Mouse (Mus musculus) layer of hippocampus, adult 2 months (tissue): ENCODE data around the gene Mcoln2. TPM values are rescaled to one million over a fixed set of nuclear protein-coding genes. Genes with fewer than 3 reads are reported as not detected.
A peak's percentile ranks its signal among the peaks of the same experiment; 100 is the strongest.

ENCODE experiments used
- DNase-seq, 2 experiments: peaks; one replicate each; pipeline ENCODE4 v3.0.0; 2022; ENCODE audit warnings: low spot score in 2 of 2
- H3K27ac ChIP-seq: fragments of 200-600 bp; 2 replicates; pipeline ENCODE4 v1.8.1; 2022
- H3K4me3 ChIP-seq: fragments of 200-600 bp; 2 replicates; pipeline ENCODE4 v1.8.1; 2022; ENCODE audit warnings: mild to moderate bottlenecking
- CTCF ChIP-seq: fragments of 200-600 bp; conservative IDR thresholded peaks from 2 replicates; pipeline ENCODE4 v1.8.1; 2022; ENCODE audit warnings: antibody characterized with exemption, mild to moderate bottlenecking, moderate library complexity
- long read RNA-seq, 2 experiments: library from polyadenylated mRNA; stranded (forward); transcript quantifications; one replicate each; pipeline ENCODE4 v2.0.0; 2021; ENCODE audit warnings: borderline mapping rate in 2 of 2
- total RNA-seq, 2 experiments: library from RNA; stranded (reverse); gene quantifications; 2 replicates each; pipeline ENCODE4 v1.2.3; 2021

The Mcoln2 gene
- total RNA-seq: not detected
- long read RNA-seq, experiment 1: 0 reads
- long read RNA-seq, experiment 2: 0 reads

DNA sequence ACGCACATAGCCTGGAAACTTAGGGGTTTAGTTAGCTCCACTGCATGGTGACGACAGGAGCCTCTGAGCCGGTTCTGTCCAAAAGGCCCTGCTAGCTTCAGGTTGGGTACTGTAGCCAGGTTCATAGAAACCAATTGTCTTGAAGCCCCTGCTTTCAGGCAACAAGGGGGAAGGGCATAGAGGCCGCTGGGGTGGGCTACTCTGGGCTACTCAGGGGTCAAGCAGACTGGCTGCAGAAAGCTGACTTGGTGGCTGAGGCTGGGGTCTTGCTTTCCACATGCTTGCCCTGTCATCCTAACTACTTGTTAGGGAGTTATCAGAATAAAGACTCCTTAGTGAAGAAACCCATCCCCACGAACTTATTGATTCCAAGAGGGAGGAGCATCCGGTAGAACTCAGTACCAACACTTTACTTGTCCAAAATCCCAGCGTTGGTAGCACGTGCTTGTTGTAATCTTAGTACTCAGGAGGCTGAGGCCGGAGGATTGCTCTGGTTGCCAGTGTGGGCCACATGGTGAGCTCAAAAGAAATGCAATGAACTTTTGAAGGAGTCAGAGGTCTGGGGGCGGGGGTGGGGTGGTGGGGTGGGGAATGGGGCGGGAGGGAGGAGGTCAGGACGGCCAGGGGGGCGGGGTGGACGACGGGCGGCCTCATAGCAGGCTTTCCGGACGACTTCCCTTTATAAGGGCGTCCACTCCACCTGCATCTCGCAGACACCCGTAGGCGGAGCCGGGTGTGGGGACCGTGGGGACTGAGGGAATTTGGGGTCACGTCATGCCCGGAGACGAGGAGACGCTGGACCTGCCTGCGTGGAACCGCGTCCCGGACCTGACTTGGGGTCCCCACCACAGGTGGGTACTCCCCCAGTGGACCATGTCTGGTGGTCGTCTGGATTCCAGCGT is at the start of gene Mcoln2:
Gene Mcoln2, plus strand, starts transcription at position 678 of the 902 bp plus-strand sequence.
- Histone ChIP-seq H3K27ac (no peak within 1 kb of the TSS), H3K4me3 (peak within 1 kb of the TSS; percentile 39; the same call in 1 of the 2 replicates)
- TF ChIP-seq CTCF: no peak
- DNase-seq: no peak

DNA sequence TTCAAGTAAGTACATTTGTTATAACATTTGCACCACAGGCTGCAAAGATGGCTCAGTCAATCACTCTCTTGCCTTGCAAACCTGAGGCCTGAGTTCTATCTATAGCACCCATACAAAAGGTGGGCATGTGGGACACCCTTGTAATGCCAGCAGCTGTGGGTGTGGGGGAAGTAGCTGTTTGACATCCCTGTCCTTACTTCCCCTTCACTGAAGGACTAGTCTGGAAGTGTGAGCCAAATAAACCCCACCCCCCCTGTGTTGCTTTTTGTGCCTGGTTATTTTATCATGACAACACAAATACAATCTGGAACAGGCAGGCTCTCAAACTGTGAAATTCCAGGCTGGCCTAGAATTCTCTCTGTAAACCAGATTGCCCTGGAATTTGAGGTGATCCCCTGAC is 49.7 kb upstream of the Mcoln2 start:
- no peak for DNase-seq
- H3K4me3 ChIP-seq: no peak overlapping the region
- no peak for TF ChIP-seq CTCF
- H3K27ac ChIP-seq: no peak overlapping the region

DNA sequence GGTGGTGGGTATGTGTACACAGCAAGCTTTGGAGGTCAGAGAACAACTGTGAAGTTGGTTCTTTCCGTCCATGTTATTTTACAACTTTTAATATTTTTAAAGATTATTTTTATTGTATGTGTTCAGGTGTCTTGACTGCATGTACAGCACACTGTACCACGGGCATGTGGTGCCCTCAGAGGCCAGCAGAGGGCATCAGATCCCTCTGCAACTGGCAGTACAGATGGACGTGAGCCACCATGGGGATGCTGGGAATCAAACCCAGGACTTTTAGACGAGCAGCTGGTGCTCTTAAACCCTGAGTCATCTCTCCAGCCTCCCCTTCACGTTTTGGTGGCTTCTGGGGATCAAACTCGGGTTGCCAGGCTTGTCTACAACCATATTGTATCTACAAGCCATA is 47.6 kb upstream of the Mcoln2 start:
- DNase-seq: no peak
- H3K27ac ChIP-seq: no peak overlapping the region
- no peak overlapping the region for H3K4me3 ChIP-seq
- peak; percentile 63 for TF ChIP-seq CTCF

DNA sequence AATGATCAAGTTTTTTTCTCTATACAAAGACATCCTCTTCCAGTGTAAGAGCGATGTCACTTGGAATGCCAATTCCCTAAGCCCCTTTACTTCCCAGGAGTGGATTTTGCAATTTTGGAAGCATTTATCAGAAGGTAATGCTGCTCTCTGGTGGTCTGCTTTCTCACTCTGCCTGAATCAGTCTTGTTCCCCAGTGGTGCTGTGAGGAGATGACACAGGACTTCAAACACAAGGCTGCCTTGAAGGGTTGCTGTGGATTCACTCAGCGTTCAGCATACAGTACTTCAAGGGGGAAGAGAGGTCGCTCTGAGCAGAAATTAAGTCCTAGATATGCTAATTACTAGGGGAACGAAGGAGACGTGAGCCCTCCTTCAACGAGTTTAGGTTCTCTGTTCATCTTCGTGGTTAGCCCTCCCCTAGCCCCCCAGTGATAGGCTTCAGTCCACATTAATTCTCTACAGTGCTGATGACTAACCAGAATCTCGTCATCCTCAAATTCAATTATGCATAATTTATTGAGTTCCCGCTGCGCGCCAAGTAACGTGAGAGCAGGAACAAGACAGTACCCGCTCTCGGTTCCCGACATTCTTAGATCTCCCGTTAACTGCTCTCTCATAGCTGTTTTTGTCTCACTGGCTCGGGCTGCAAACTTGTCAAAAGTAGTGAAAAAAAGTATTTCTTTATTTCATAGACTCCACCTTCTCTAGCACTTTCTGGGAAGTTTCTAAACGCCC is 42.4 kb upstream of the Mcoln2 start:
- no peak for DNase-seq
- peak; percentile 64 for TF ChIP-seq CTCF
- H3K4me3 ChIP-seq: peak overlapping the region; percentile 49
- H3K27ac ChIP-seq: no peak overlapping the region

DNA sequence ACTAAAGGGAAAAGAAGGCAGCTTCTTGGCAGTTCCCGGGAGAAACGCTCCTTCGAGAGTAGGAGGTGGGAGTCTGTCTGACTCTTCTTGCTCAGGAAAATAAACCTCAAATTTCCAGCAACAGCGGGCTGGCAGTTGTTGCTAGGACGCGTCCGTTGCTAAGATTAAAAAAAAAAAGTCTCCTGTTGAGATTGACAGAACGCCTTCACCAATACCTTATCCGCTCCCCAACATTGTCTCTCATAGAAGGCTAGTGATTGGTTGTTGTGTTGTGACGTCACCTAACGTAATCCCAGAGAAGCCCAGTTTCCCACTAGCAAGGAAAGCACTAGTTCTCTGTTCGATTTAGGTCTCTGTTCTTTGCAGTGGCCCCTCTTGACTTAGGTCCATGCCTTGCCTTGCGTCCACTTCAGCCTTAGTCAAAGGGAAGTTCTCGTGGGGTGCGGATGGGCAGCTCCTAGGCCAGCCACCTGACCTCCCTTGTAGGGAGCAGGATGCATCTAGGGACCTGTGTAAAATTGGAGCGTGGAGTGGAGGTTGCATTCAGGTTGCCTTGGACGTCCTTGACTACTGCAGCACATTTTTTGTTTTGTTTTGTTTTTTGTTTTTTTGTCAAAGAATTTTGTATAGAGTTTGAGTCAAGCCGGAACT is 41.6 kb upstream of the Mcoln2 start, which contains the start of gene Wdr63:
Gene Wdr63, minus strand, starts transcription at position 210 of the 651 bp plus-strand sequence.
- no peak within 1 kb of the TSS for H3K27ac ChIP-seq
- no peak for TF ChIP-seq CTCF

DNA sequence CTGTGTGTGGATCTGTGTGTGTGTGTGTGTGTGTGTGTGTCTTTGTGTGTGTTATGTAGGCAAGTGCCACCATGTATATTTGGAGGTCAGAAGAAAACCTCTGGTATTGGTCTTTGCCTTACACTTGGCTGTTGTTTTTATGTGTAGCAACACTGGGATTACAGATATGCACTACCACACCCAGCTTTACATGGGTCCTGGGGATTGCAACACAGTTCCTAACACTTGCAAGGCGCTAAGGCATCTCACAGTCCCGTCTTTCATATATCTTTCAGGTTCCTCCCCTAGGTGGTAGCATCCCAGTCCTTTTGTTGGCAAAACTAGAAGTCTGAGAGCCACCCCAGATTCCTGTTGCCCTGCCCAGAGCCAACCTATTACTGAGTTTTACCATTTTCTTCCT is 40.7 kb upstream of the Mcoln2 start:
- Histone ChIP-seq H3K4me3 (no peak overlapping the region), H3K27ac (no peak overlapping the region)
- TF ChIP-seq CTCF: no peak
- DNase-seq: no peak

More for the DNA sequence above, 41.6 kb upstream of the Mcoln2 start, which contains the start of gene Wdr63:
- DNase-seq: peak; percentile 66 to 84
- H3K4me3 ChIP-seq: peak within 1 kb of the TSS; percentile 49

DNA sequence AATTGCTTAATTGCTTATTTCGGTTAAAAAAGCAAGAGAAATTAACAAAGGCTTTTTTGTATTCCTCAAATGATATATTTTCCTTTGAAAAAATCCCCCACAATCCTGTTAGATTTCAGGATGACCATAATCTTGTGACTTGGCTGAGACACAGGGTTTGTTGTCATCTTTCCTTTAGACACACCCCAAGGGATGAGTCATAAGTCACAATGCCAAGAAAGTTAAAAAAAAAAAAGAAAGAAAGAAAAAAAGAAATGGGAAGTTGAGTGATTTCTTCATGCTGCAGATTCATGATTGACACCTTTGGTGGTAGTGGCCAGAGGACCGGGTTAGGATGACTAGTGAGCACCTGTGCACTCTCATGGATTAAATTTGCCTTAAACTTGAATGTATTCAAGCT is 39.3 kb upstream of the Mcoln2 start:
- no peak overlapping the region for H3K4me3 ChIP-seq
- DNase-seq: no peak
- no peak overlapping the region for H3K27ac ChIP-seq
- TF ChIP-seq CTCF: no peak

DNA sequence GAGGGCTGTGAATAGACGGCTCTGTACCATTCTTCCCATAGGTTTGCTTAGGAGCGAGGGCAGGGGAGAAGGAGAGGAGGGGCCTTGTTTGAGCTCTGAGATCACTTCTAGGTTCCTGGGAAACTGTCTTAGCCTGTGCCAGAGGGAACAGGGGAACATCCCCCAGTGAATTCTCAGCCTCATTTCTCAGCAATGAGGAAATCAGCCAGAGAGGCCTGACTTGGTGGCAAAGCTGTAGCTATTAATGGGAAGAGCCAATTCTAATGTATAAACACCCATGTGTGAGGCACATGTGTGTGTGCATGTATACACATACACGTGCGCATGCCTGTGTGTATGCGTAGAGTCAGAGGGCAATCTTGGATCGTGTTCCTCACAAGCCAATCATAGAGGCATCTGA is 38.7 kb upstream of the Mcoln2 start:
- DNase-seq: no peak
- Histone ChIP-seq H3K4me3 (no peak overlapping the region), H3K27ac (no peak overlapping the region)
- no peak for TF ChIP-seq CTCF

DNA sequence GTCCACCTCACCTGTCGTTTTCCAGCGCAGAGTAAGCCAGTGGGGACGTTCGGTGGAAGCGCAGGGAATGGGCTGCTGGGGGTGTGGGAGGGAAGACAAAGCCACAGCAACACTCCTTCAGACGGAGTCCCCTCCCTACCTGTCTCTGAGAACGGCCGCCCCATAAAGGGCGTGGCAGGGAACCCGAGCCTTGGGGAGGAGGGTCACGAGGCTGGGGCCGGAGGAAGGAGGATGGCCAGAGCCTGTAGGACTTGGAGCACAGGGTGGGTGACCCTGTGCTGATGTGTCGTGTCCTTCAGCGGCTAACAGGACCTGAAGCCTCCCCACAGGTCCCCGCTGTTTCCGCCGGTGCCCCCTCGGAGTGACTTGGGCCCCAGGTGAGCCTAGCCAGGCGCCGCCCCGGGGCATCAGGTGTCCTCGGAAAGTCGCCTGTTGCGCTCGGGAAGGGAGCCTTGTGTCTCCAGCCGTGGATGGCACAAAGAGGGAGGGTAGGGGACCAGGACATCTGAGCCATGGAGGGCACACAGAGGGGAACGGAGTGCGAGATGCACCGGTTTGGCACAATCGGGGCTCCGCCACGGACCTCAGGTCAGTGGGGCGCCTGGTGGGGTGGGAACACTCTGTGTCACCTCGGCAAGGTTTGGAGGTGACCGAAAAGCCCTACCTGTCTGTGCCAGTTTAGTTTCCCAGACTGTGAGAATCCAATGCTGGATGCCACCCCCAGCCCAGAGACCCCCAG is 32.2 kb upstream of the Mcoln2 start, which contains the start of gene Mcoln3:
Gene Mcoln3, plus strand, starts transcription at position 193 of the 739 bp plus-strand sequence.
- DNase-seq: no peak
- H3K27ac ChIP-seq: no peak within 1 kb of the TSS
- TF ChIP-seq CTCF: no peak
- H3K4me3 ChIP-seq: no peak within 1 kb of the TSS

DNA sequence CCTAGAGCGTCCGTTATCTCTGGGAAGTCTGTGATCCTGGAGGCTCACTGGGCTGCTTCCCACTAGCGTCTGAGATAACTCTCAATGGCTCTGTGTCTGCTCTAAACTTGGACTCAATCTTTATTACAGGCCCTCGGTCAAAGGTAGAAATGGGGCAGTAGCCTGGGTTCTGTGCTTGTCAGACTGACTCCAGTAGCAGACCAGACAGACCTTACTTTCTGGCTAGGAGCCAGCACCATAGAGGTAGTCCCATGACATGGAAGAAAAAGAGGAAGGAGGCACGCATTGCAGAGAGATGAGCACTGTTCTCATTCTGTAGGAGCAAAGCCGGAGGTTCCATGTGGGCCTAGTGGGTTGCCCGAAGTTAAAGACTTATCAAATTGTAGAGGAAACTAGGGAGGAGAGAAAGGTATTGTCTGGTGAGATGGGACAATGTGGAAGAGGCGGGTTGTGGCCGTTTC is 31.6 kb upstream of the Mcoln2 start:
- TF ChIP-seq CTCF: no peak
- H3K27ac ChIP-seq: no peak overlapping the region
- DNase-seq: no peak
- H3K4me3 ChIP-seq: no peak overlapping the region

DNA sequence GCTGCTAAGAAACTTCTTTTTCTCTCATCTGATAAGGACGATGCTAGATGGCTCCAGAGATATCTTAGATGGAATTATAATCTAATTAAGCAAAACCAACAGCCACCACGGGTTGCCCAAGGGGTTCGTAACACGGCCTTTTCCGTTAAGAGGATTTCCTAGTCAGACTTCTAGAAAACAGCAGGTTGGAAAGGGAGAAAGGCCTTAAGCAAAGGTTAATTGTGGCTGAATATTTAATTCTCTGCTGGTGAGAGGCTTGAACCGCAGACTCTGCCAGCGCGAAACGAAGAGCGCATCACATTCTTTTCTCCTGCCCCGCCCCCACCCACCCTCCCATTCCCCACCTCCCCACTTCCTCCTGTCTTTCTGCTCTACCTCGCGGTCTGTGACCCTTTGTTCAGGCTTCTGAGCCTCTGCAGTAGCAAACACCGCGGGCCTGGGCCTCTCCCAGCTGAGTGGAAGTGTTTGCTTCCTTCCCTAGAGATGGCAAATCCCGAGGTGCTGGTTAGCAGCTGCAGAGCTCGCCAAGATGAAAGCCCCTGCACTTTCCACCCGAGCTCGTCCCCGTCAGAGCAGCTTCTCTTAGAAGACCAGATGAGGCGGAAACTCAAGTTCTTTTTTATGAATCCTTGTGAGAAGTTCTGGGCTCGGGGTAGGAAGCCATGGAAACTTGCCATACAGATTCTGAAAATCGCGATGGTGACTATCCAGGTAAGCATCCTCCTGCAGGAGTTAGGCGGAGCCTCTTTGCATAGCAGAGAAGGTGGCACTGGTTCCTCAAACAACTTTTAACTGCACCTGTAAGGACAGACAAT is 28.1 kb upstream of the Mcoln2 start:
- Histone ChIP-seq H3K27ac (no peak overlapping the region), H3K4me3 (no peak overlapping the region)
- TF ChIP-seq CTCF: no peak
- no peak for DNase-seq
